Mouse (Mus musculus) forebrain, embryonic 15.5 days (tissue): ENCODE measurements around the gene Epo. TPM values are rescaled to one million over a fixed set of nuclear protein-coding genes. Genes with fewer than 3 reads are reported as not detected.

ENCODE experiments used
- ATAC-seq: fragments of 200-750 bp; cut with Nextera tagmentation; replicated peaks from 2 replicates; pipeline ENCODE4 v1.8.0; 2017; ENCODE audit warnings: mild to moderate bottlenecking, moderate TSS enrichment, moderate library complexity
- H3K27ac ChIP-seq: fragments of 300-500 bp; sonication (generic); replicated peaks from 2 replicates; pipeline ENCODE4 v1.5.1; 2015; ENCODE audit warnings: mild to moderate bottlenecking, inconsistent platforms
- H3K27me3 ChIP-seq: fragments of 300-500 bp; sonication (generic); 2 replicates; pipeline ENCODE4 v1.6.1; 2015; ENCODE audit warnings: inconsistent platforms
- H3K36me3 ChIP-seq: fragments of 300-500 bp; sonication (generic); 2 replicates; pipeline ENCODE4 v1.6.1; 2015; ENCODE audit warnings: mild to moderate bottlenecking, inconsistent platforms
- H3K4me1 ChIP-seq: fragments of 300-500 bp; sonication (generic); 2 replicates; pipeline ENCODE4 v1.6.1; 2015; ENCODE audit warnings: inconsistent platforms
- H3K4me2 ChIP-seq: fragments of 300-500 bp; sonication (generic); replicated peaks from 2 replicates; pipeline ENCODE4 v1.6.1; 2015; ENCODE audit warnings: mild to moderate bottlenecking, inconsistent platforms
- H3K4me3 ChIP-seq: fragments of 300-500 bp; sonication (generic); 2 replicates; pipeline ENCODE4 v1.5.1; 2015; ENCODE audit warnings: mild to moderate bottlenecking, inconsistent platforms
- H3K9ac ChIP-seq: fragments of 300-500 bp; sonication (generic); replicated peaks from 2 replicates; pipeline ENCODE4 v1.6.1; 2015; ENCODE audit warnings: mild to moderate bottlenecking, inconsistent platforms
- H3K9me3 ChIP-seq: fragments of 300-500 bp; sonication (generic); 2 replicates; pipeline ENCODE4 v1.6.1; 2016; ENCODE audit warnings: inconsistent platforms
- WGBS: fragments of 180-500 bp; shearing (Covaris S2); methylation state at CpG from one replicate; pipeline ENCODE4 v1.1.7; 2015; ENCODE audit warnings: mixed read lengths; 5-methylcytosine and 5-hydroxymethylcytosine counted together
- polyA plus RNA-seq: library from polyadenylated mRNA; unstranded; fragments of >200 nt; fragmentation: Nextera tagmentation; extraction: Ambion mirVana; gene quantifications from 2 replicates; pipeline ENCODE4 v1.2.1, GENCODE M21; 2015

The Epo gene
- polyA plus RNA-seq, 1 experiment from 2014 or later, result not detected

- 78% methylated on average over 11 of the region's 11 CpGs for WGBS
- peaks cover 56% of the 10 kb centered on the region for H3K4me1 ChIP-seq
Observed at GRCm38 (mm10) chr5:137512847-137513794, 19.9 kb downstream of the Epo start.

DNA sequence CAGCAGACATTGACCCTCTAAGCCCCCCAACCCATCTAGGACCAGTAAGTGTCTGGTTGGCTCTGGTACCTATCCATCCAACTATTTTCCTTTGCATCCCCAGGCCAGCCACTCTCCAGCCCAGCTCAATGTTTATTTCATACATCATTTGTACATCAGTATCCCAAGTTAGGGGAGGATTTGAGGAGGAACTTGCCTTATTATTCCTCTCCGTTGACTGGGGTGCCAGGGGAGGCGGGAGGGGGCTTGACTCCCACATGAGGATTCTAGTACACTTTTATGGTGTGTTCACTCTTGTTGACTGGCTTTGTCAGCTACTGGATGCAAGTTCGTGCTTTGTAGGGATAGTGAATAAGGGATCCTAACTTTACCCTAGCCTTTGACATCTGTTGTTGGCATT, 21.3 kb downstream of the Epo start:
- 58% methylated on average over 3 of the region's 3 CpGs for WGBS
- H3K4me1 ChIP-seq, result peaks cover 56% of the 10 kb centered on the region

More at GRCm38 (mm10) chr5:137512847-137513794, 19.9 kb downstream of the Epo start:
- no peaks in the 10 kb centered on the region for H3K27me3 ChIP-seq
- peak overlapping the region; percentile 9; the same call in 1 of the 2 replicates for H3K4me3 ChIP-seq
- ATAC-seq, result no peak; the same call in 1 of the 2 replicates
- peak overlapping the region; percentile 96; the same call in 1 of the 2 replicates for H3K9ac ChIP-seq
- H3K36me3 ChIP-seq, result no peaks in the 10 kb centered on the region; the same call in 1 of the 2 replicates
- 0 out of 2 replicates have a peak overlapping the region, but pooled peaks have one; percentile 6 for H3K4me2 ChIP-seq
- no peaks in the 10 kb centered on the region for H3K9me3 ChIP-seq
- H3K27ac ChIP-seq, result no peak overlapping the region

GRCm38 (mm10) chr5:137510573-137511390, 22.3 kb downstream of the Epo start:
- Histone ChIP-seq H3K4me3 (peak overlapping the region; percentile 93), H3K9me3 (no peaks in the 10 kb centered on the region), H3K36me3 (no peaks in the 10 kb centered on the region), H3K4me2 (peak overlapping the region; percentile 94), H3K4me1 (peaks cover 53% of the 10 kb centered on the region), H3K27ac (peak overlapping the region; percentile 84), H3K9ac (peak overlapping the region; percentile 96), H3K27me3 (no peaks in the 10 kb centered on the region; the same call in 1 of the 2 replicates)
- peak; percentile 61 for ATAC-seq
- under 1% methylated on average over 30 of the region's 83 CpGs for WGBS

More for the DNA sequence above, 21.3 kb downstream of the Epo start:
- Histone ChIP-seq H3K9me3 (no peaks in the 10 kb centered on the region), H3K4me2 (peak overlapping the region; percentile 94), H3K27ac (peak overlapping the region; percentile 84), H3K27me3 (no peaks in the 10 kb centered on the region; the same call in 1 of the 2 replicates), H3K9ac (peak overlapping the region; percentile 96), H3K4me3 (peak overlapping the region; percentile 93), H3K36me3 (no peaks in the 10 kb centered on the region)
- no peak for ATAC-seq

GRCm38 (mm10) chr5:137510014-137510501, 23.0 kb downstream of the Epo start:
- Histone ChIP-seq H3K4me2 (peak overlapping the region; percentile 94), H3K4me3 (peak overlapping the region; percentile 93), H3K27ac (peak overlapping the region; percentile 84), H3K27me3 (no peaks in the 10 kb centered on the region; the same call in 1 of the 2 replicates), H3K4me1 (peaks cover 47% of the 10 kb centered on the region), H3K9ac (peak overlapping the region; percentile 96), H3K36me3 (no peaks in the 10 kb centered on the region), H3K9me3 (no peaks in the 10 kb centered on the region)
- ATAC-seq, result peak; percentile 82
- 3% methylated on average over 21 of the region's 52 CpGs for WGBS

GRCm38 (mm10) chr5:137504041-137504440, 29.0 kb downstream of the Epo start:
- H3K36me3 ChIP-seq, result no peaks in the 10 kb centered on the region
- no peak overlapping the region for H3K27ac ChIP-seq
- no peak for ATAC-seq
- H3K4me1 ChIP-seq, result peaks cover 16% of the 10 kb centered on the region
- no peak overlapping the region for H3K9ac ChIP-seq
- H3K9me3 ChIP-seq, result no peaks in the 10 kb centered on the region
- H3K4me2 ChIP-seq, result no peak overlapping the region
- 77% methylated on average over 6 of the region's 6 CpGs for WGBS
- no peaks in the 10 kb centered on the region; the same call in 1 of the 2 replicates for H3K27me3 ChIP-seq
- H3K4me3 ChIP-seq, result no peak overlapping the region

DNA sequence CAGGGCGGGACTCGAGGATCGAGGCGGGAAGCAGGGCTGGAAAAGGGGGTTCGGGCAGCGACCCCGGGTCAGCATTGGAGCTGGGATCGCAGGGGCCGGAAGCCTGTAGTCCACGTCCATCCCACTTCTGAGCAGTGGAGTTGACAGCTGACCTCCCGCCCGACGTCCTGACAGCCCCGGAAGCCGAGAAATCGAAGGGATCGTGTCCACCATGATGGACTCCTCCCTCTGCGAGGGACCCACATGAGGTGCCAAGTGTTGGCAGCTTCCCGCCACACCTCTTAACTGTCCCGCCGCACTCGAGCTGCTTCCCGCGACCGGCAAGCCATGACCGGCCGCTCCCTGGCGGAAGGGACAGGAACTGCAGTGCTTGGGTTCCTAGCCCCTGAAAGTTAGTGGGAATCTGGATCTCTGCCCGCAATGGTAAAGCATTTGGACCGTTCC, 30.4 kb downstream of the Epo start:
- Histone ChIP-seq H3K27me3 (no peaks in the 10 kb centered on the region; the same call in 1 of the 2 replicates), H3K9ac (peak overlapping the region; percentile 60), H3K9me3 (no peaks in the 10 kb centered on the region), H3K36me3 (no peaks in the 10 kb centered on the region), H3K4me1 (peaks cover 16% of the 10 kb centered on the region), H3K4me2 (peak overlapping the region; percentile 68), H3K27ac (peak overlapping the region; percentile 99), H3K4me3 (peak overlapping the region; percentile 82)
- WGBS, result 0% methylated on average over 26 of the region's 30 CpGs
- peak; percentile 83 for ATAC-seq

GRCm38 (mm10) chr5:137501709-137502666, 31.1 kb downstream of the Epo start, which contains the start of gene Pop7:
Pop7 (minus strand) TSS chr5:137502518.
- H3K27me3 ChIP-seq, result no peaks in the 10 kb centered on the region; the same call in 1 of the 2 replicates
- H3K4me1 ChIP-seq, result peaks cover 16% of the 10 kb centered on the region
- ATAC-seq, result peak; percentile 94

GRCm38 (mm10) chr5:137500186-137500585, 32.9 kb downstream of the Epo start:
- Histone ChIP-seq H3K4me3 (no peak overlapping the region), H3K27me3 (no peaks in the 10 kb centered on the region), H3K9ac (no peak overlapping the region), H3K9me3 (no peaks in the 10 kb centered on the region), H3K27ac (no peak overlapping the region), H3K4me1 (peaks cover 16% of the 10 kb centered on the region), H3K36me3 (no peaks in the 10 kb centered on the region), H3K4me2 (no peak overlapping the region)
- WGBS, result 92% methylated on average over 7 of the region's 7 CpGs
- no peak for ATAC-seq

More at GRCm38 (mm10) chr5:137501709-137502666, 31.1 kb downstream of the Epo start, which contains the start of gene Pop7:
- H3K4me3 ChIP-seq, result peak within 1 kb of the TSS; percentile 82
- H3K9ac ChIP-seq, result peak within 1 kb of the TSS; percentile 80
- no peaks in the 10 kb centered on the region for H3K9me3 ChIP-seq
- H3K36me3 ChIP-seq, result no peaks in the 10 kb centered on the region
- H3K27ac ChIP-seq, result peak within 1 kb of the TSS; percentile 99
- WGBS, result 1% methylated on average over 64 of the region's 64 CpGs
- peak within 1 kb of the TSS; percentile 90 for H3K4me2 ChIP-seq

GRCm38 (mm10) chr5:137493831-137494230, 39.2 kb downstream of the Epo start:
- Histone ChIP-seq H3K9me3 (no peaks in the 10 kb centered on the region), H3K27ac (no peak overlapping the region), H3K4me2 (no peak overlapping the region), H3K27me3 (no peaks in the 10 kb centered on the region), H3K4me1 (no peaks in the 10 kb centered on the region), H3K36me3 (no peaks in the 10 kb centered on the region), H3K4me3 (no peak overlapping the region), H3K9ac (no peak overlapping the region)
- no peak for ATAC-seq
- WGBS, result 77% methylated on average over 13 of the region's 13 CpGs

DNA sequence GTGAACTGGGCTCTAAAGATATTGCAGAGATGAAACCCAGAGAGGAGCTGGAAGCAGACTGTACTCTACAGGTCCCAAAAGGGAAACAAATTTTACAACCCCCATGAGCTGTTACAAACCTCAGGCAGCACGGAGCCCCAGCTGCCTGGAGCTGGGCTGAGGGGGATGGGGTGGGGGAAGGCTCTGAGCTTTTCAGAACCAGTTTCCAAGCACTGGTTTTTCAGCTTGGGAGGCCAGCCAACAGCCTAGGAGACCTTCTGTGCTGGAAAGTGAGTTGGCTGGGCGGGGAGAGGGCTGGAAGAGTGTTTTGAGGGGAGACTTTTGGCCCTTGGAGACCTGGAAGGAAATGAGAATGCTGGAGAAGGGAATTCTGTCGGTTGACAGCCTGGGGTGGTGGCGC, 41.5 kb downstream of the Epo start:
- no peak for ATAC-seq
- H3K4me3 ChIP-seq, result no peak overlapping the region
- WGBS, result 63% methylated on average over 4 of the region's 4 CpGs
- no peaks in the 10 kb centered on the region for H3K36me3 ChIP-seq
- no peaks in the 10 kb centered on the region for H3K4me1 ChIP-seq
- H3K27me3 ChIP-seq, result 0 out of 2 replicates have a peak, but pooled peaks cover 5% of the 10 kb centered on the region
- H3K4me2 ChIP-seq, result no peak overlapping the region
- H3K9ac ChIP-seq, result no peak overlapping the region
- H3K9me3 ChIP-seq, result no peaks in the 10 kb centered on the region
- H3K27ac ChIP-seq, result no peak overlapping the region
